Mouse (Mus musculus): Measurements from ENCODE around the gene Mindy1.

DNA sequence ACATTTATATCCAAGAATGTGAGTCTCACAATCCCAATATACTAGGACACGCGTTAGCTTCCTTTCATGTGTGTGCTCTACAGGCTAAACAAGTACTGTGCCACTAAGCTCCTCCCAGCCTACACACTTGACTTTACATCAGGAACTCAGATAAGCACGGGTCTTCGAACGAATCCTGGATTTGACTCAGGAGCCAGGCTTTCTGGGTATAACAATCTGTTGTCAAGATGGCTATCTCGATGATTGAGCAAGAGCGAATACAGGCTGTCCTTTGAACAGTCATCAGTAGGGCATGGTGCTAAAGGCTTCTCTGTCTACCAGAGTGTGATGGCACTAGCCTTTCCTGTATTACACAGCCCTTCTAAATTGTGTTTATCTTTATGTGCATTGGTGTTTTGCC is 16.9 kb downstream of the Mindy1 start:
- TF ChIP-seq CTCF (IDR thresholded peaks at IDR 0.05; ENCODE audit: borderline replicate concordance, insufficient read depth, low read length) (no peak), POLR2A (IDR thresholded peaks at IDR 0.05; ENCODE audit: low read depth, low read length) (no peak)

All from embryonic fibroblast, embryonic 13.5 days (primary cell).